Mouse (Mus musculus) kidney, postnatal 0 days (tissue): Measurements from ENCODE around the gene Rgs14. TPM values are rescaled to one million over a fixed set of nuclear protein-coding genes. Genes with fewer than 3 reads are reported as not detected.

Experiments
- ATAC-seq: fragments of 200-750 bp; cut with Nextera tagmentation; replicated peaks from 2 replicates; pipeline ENCODE4 v1.8.0; 2017; ENCODE audit warnings: low read depth, moderate number of reproducible peaks, moderate TSS enrichment, moderate library complexity; ENCODE audit not compliant: low FRiP score
- DNase-seq: peaks from one replicate; pipeline ENCODE4 v3.0.0-alpha.2; 2016; ENCODE audit warnings: low spot score
- H3K27ac ChIP-seq: fragments of 300-500 bp; sonication (generic); 2 replicates; pipeline ENCODE4 v1.5.1; 2014; ENCODE audit warnings: mild to moderate bottlenecking
- H3K27me3 ChIP-seq: fragments of 300-500 bp; sonication (generic); 2 replicates; pipeline ENCODE4 v1.6.1; 2014; ENCODE audit warnings: low read length, mixed read lengths; ENCODE audit not compliant: insufficient read depth
- H3K36me3 ChIP-seq: fragments of 300-500 bp; sonication (generic); 2 replicates; pipeline ENCODE4 v1.6.1; 2014; ENCODE audit warnings: low read length, mixed read lengths; ENCODE audit not compliant: insufficient read depth
- H3K4me1 ChIP-seq: fragments of 300-500 bp; sonication (generic); replicated peaks from 2 replicates; pipeline ENCODE4 v1.6.1; 2014; ENCODE audit warnings: antibody characterized with exemption, low read length, mixed read lengths; ENCODE audit not compliant: insufficient read depth
- H3K4me2 ChIP-seq: fragments of 300-500 bp; sonication (generic); 2 replicates; pipeline ENCODE4 v1.6.1; 2014; ENCODE audit warnings: mild to moderate bottlenecking, low read length, moderate library complexity, mixed read lengths
- H3K4me3 ChIP-seq: fragments of 300-500 bp; sonication (generic); replicated peaks from 2 replicates; pipeline ENCODE4 v1.5.1; 2014; ENCODE audit warnings: low read depth, low read length
- H3K9ac ChIP-seq: fragments of 300-500 bp; sonication (generic); 2 replicates; pipeline ENCODE4 v1.6.1; 2014; ENCODE audit warnings: low read depth, low read length
- H3K9me3 ChIP-seq: fragments of 300-500 bp; sonication (generic); replicated peaks from 2 replicates; pipeline ENCODE4 v1.6.1; 2016; ENCODE audit warnings: low read length, inconsistent platforms, mixed read lengths
- CTCF ChIP-seq: IDR thresholded peaks from 2 replicates; pipeline ENCODE4 v1.5.1; 2016; ENCODE audit warnings: antibody characterized with exemption, low read depth, mild to moderate bottlenecking, moderate library complexity
- WGBS: fragments of 180-500 bp; shearing (Covaris S2); extraction: QIAGEN DNeasy Blood & Tissue Kit; methylation state at CpG from one replicate; pipeline ENCODE4 v1.1.7; 2014; 5-methylcytosine and 5-hydroxymethylcytosine counted together
- polyA plus RNA-seq: library from polyadenylated mRNA; unstranded; fragments of >200 nt; fragmentation: Nextera tagmentation; extraction: Ambion mirVana; gene quantifications from 2 replicates; pipeline ENCODE4 v1.2.1, GENCODE M21; 2015

Rgs14 gene
- polyA plus RNA-seq, 1 experiment from 2014 or later: 1.6 TPM

- ATAC-seq: no peak
- no peak overlapping the region for H3K4me3 ChIP-seq
- peak; percentile 32; the same call in 1 of the 2 replicates for TF ChIP-seq CTCF
- no peaks in the 10 kb centered on the region for H3K36me3 ChIP-seq
- no peaks in the 10 kb centered on the region for H3K27me3 ChIP-seq
- WGBS: 76% methylated on average over 7 of the region's 7 CpGs
- no peaks in the 10 kb centered on the region for H3K4me1 ChIP-seq
- no peak overlapping the region for H3K27ac ChIP-seq
- no peak overlapping the region for H3K4me2 ChIP-seq
- no peaks in the 10 kb centered on the region for H3K9me3 ChIP-seq
- H3K9ac ChIP-seq: no peak overlapping the region
- no peak for DNase-seq
Observed at GRCm38 (mm10) chr13:55368401-55368800, 1.1 kb upstream of the Rgs14 start.

DNA sequence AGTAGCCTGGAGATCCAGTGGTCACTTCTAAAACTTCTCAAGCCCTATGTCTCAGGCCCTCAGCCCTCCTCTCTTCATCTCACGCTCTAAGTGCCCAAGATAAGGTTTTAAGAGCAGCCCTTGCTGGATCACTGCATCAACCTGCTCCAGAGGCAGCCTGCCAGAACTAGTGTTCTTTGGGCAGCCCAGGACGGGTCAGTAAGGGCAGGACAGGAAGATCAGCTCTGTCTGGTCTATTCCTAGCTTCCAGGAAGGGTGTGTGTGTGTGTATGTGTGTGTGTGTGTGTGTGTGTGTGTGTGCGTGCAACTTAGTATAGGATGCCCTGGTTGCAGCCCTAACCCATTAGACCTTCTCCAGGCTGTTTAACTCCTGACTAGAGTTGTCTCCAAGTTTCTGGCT lies 702 bp downstream of the Rgs14 start:
- Histone ChIP-seq H3K4me3 (no peak overlapping the region), H3K9ac (no peak overlapping the region), H3K27me3 (no peaks in the 10 kb centered on the region), H3K4me2 (peak overlapping the region; percentile 32; the same call in 1 of the 2 replicates), H3K4me1 (no peaks in the 10 kb centered on the region), H3K36me3 (no peaks in the 10 kb centered on the region), H3K27ac (no peak overlapping the region), H3K9me3 (no peaks in the 10 kb centered on the region)
- TF ChIP-seq CTCF: no peak
- no peak for ATAC-seq
- WGBS: 55% methylated on average over 3 of the region's 3 CpGs
- DNase-seq: no peak

DNA sequence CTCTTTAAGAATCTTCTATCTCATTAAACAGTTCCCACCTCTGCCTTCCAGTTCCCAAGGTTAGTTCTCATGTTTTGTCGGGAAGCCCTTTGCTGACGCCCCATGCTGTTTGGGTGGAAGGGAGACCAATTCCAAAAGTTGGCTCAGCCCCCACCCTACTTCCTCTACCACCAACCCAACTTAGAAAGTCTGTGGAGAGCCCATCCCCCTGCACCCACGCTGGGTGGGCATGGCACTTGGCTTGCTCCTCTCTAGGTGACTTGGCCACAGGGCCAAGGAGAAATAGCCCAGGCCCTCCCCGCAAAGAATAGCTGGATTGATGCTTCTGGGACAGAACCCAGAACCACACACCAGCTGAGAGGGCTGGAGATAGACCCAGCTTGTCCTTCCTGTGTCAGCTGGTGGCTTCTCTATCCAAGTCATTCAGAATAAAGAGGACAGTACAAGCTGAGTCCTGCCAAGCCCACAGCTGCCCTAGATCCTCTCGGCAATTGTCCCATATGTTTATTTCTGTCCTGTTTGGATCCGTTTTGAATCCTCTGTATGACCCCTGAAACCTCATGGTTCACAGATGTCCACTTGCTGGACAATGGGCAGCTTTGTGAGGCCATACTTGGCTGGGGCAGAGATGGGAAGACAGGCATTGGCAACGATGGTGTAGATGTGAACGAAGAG lies 1.6 kb downstream of the Rgs14 start:
- DNase-seq: no peak
- TF ChIP-seq CTCF: no peak
- Histone ChIP-seq H3K4me1 (no peaks in the 10 kb centered on the region), H3K9ac (no peak overlapping the region), H3K27ac (no peak overlapping the region), H3K4me3 (no peak overlapping the region), H3K9me3 (no peaks in the 10 kb centered on the region), H3K27me3 (no peaks in the 10 kb centered on the region), H3K4me2 (no peak overlapping the region), H3K36me3 (no peaks in the 10 kb centered on the region)
- ATAC-seq: no peak
- WGBS: 74% methylated on average over 8 of the region's 8 CpGs

DNA sequence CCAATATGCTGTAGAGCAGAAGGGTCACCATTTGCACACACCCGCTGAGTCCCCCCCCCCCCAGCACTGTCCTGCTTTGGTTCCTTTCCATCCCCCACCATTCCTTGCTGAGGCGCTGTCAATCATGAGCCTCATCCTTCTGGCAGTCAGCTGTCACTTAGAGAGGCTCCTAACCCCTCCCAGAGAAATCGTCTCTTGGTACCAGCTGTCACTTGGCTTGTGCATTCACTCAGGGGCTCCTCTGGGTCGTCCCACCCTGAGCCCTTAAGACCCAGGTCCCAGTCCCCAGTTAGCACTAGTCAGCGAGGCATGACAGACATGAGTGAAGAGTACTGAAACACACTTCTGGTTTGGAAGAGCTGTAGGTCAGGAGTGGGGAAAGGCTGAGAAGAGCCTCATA lies 2.2 kb downstream of the Rgs14 start:
- Histone ChIP-seq H3K9me3 (no peaks in the 10 kb centered on the region), H3K4me3 (no peak overlapping the region), H3K4me2 (no peak overlapping the region), H3K9ac (no peak overlapping the region), H3K4me1 (no peaks in the 10 kb centered on the region), H3K27ac (no peak overlapping the region), H3K27me3 (no peaks in the 10 kb centered on the region), H3K36me3 (no peaks in the 10 kb centered on the region)
- WGBS: 58% methylated on average over 5 of the region's 5 CpGs
- no peak for TF ChIP-seq CTCF
- ATAC-seq (no peak), DNase-seq (no peak)

DNA sequence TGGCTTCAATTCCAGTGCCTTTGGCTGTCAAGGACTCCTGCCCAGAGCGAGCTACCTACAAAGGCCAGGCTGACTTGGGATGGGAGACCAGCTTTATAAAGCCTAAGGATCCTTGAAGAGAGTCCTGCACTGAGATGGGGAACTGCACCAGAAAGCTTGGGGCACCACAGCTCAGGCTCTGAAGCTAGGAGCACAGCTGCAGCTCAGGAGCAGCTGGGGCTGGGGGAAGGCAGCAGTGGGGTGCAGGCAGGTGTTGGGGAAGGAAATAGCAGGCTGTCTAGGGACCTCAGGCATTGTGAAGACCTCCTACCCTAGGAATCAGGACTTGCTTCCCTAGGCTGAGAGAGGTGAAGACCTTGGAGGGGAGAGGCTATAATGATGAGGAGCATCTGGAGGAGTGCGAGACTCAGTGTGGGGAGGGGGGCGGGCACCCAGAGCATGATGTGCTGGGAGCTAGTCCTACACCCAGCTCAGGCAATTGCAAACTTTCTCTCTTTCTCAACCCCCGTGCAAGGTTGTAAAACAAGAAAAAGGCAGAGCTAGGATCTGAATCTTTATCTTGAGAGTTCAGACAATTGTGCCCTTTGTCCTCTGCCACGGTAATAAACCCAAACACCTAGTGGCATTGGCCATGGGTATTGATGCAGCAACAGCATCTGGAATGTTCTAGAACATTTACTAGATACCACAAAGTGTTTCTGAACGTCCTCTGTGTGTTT lies 4.8 kb downstream of the Rgs14 start:
- Histone ChIP-seq H3K4me3 (no peak overlapping the region), H3K4me1 (no peaks in the 10 kb centered on the region), H3K9ac (no peak overlapping the region), H3K36me3 (no peaks in the 10 kb centered on the region), H3K27me3 (0 out of 2 replicates have a peak, but pooled peaks cover 11% of the 10 kb centered on the region), H3K4me2 (no peak overlapping the region), H3K27ac (no peak overlapping the region), H3K9me3 (no peaks in the 10 kb centered on the region)
- ATAC-seq (no peak), DNase-seq (no peak)
- WGBS: 52% methylated on average over 6 of the region's 6 CpGs
- no peak for TF ChIP-seq CTCF

GRCm38 (mm10) chr13:55375877-55376276 lies 6.3 kb downstream of the Rgs14 start:
- Histone ChIP-seq H3K9me3 (no peaks in the 10 kb centered on the region), H3K4me2 (no peak overlapping the region), H3K27me3 (0 out of 2 replicates have a peak, but pooled peaks cover 15% of the 10 kb centered on the region), H3K4me1 (no peaks in the 10 kb centered on the region), H3K27ac (no peak overlapping the region), H3K9ac (no peak overlapping the region), H3K36me3 (no peaks in the 10 kb centered on the region), H3K4me3 (no peak overlapping the region)
- ATAC-seq: no peak
- no peak for TF ChIP-seq CTCF
- DNase-seq: no peak
- WGBS: 76% methylated on average over 2 of the region's 2 CpGs
